Mouse (Mus musculus): Measurements from ENCODE around the gene BC049352.

BC049352 gene

GRCm38 (mm10) chr9:45188570-45189563 lies 7.1 kb downstream of the BC049352 start:
- no peak for DNase-seq (ENCODE audit: extremely low spot score, low read depth, low spot score)

- no peak for DNase-seq (ENCODE audit: extremely low spot score, low read depth, low spot score)
Observed at GRCm38 (mm10) chr9:45189661-45190174, 7.9 kb downstream of the BC049352 start.

GRCm38 (mm10) chr9:45195468-45195867 lies 13.7 kb downstream of the BC049352 start:
- no peak for DNase-seq (ENCODE audit: extremely low spot score, low read depth, low spot score)

DNA sequence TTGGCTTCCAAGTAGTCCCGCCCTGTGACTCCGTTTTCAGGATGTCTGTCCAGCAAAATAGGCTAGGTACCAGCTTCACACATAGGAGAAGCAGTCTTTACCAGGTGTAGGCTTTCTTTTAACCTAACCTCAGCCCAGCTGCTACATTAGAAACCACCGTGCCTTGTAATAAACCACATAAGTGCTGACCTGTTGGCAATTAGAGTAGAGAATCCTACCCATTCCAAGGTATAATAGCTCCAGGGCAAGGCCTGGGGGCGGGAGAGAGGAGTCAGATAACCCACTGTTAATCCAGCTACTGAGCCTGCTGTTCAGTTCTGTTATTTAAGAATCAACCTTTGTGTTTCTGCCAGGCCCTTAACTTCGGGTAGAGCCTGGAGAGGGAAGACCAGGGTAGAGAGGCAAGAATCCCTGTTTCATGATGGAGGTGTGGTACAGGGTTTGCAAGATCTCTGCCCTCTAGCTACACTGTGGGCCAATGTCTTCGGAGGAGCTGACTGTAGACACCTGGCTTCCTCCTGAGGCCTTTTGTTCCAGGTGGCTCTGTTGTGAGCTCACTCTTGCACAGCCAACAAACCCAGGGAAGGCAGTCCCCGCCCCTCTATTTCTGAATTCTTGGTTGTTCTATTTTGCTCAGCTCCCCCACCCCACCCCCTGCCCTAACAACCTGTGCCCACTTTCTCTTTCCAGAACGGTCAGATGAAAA lies 14.5 kb downstream of the BC049352 start:
- DNase-seq (ENCODE audit: extremely low spot score, low read depth, low spot score): no peak

GRCm38 (mm10) chr9:45197549-45197948 lies 15.7 kb downstream of the BC049352 start:
- DNase-seq (ENCODE audit: extremely low spot score, low read depth, low spot score): no peak

- no peak for DNase-seq (ENCODE audit: extremely low spot score, low read depth, low spot score)
Observed at GRCm38 (mm10) chr9:45201319-45201947, 19.6 kb downstream of the BC049352 start.

GRCm38 (mm10) chr9:45202021-45202798 lies 20.4 kb downstream of the BC049352 start:
- no peak for DNase-seq (ENCODE audit: extremely low spot score, low read depth, low spot score)

- DNase-seq (ENCODE audit: extremely low spot score, low read depth, low spot score): no peak
Observed at GRCm38 (mm10) chr9:45203797-45204410, 22.1 kb downstream of the BC049352 start, which contains the start of gene Tmprss4. Gene Tmprss4 (minus strand): TSS chr9:45204092.

GRCm38 (mm10) chr9:45205143-45205542 lies 23.3 kb downstream of the BC049352 start:
- DNase-seq (ENCODE audit: extremely low spot score, low read depth, low spot score): no peak

GRCm38 (mm10) chr9:45206121-45206520 lies 24.3 kb downstream of the BC049352 start:
- DNase-seq (ENCODE audit: extremely low spot score, low read depth, low spot score): no peak

DNA sequence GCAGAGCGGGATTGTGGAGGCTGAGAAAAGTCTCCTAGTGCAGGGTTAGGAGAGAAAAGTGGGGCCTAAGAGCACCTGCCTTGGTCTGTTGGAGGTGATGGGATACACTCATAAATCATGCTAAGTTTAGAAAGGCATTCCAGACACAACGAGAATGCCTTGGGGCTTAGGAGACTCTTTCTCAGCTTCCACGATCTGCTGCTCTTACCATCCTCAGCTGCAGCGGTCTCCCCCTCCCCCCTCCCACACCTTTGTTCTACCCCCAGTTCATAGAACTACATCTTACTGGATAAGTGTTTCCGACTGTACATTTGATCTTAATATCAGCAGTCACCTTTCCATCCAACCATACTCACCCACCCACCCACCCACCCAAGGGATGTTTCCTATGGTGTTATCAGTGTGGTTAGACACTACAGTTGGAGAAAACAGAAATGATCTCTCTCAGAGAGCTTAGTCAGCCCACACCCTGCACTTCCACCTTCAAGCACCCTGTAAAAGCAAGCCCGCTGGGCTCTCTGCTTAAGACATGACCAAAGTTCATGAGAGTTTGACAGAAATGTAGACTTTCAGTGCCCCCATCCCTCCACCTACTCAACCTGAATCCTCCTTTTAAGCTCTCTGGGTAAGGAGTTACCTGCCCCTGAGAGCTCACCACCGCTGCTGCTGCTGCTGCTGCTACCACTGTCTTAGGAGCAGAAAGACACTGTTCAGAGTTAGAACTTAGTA lies 25.4 kb downstream of the BC049352 start:
- no peak for DNase-seq (ENCODE audit: extremely low spot score, low read depth, low spot score)

DNA sequence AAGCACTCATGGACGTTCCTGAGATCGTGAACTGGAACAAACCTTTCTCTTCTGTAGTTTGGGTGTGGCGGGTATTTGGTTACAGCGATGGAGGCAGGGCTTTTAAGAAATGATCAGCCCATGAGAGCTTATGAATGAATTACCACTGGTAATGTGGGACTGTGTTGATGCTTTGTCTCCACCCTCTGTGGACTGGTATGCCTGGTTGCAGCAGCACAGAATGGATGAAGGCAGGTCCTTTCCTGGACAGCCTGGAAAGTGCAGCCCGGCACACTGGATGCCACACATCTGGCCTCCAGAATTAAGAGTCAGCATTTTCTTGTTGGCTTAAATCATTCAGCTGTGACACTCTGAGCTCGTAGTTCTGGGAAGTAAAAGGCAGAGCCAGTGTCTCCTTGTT lies 30.2 kb downstream of the BC049352 start:
- DNase-seq (ENCODE audit: extremely low spot score, low read depth, low spot score): no peak

- DNase-seq (ENCODE audit: extremely low spot score, low read depth, low spot score): no peak
Observed at GRCm38 (mm10) chr9:45215526-45216179, 33.8 kb downstream of the BC049352 start.

DNA sequence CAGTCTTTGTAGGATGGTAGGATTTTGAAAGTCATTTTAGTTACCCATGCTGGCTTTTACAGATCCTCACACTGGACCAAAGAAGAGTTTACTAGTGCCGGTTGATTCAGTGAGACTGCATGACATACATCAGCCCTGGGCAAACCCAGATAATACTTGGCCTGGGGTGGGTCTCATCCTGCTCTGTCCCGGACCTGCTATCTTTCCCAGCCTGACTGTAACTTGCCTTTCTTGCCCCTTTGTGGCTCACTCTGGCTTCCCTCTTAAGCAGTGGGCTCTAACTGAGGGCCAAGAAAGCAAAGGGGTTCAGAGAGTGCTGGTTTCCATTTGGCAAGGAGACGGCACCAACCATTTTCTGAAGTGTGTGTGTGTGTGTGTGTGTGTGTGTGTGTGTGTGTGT lies 37.8 kb downstream of the BC049352 start:
- no peak for DNase-seq (ENCODE audit: extremely low spot score, low read depth, low spot score)

DNA sequence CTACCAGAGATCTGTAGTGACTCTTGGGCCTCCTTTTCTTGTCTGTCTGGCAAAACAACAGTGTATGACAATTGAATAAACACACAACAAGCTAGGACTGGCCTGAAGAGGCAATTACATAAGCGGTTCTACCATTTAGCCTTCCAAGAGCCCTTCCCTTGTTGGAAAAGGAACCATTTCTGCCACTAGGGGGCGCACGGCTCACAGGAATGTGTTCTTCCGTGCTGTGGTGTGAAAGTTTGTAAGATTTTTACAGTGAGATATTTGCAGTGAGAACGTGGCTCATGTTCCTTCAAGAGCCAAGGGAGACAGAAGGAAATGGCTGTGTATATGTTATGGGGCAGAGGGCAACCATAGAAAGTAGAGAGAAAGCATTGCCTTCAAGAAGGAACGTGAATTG lies 39.8 kb downstream of the BC049352 start:
- peak; percentile 69 for DNase-seq (ENCODE audit: extremely low spot score, low read depth, low spot score)

DNA sequence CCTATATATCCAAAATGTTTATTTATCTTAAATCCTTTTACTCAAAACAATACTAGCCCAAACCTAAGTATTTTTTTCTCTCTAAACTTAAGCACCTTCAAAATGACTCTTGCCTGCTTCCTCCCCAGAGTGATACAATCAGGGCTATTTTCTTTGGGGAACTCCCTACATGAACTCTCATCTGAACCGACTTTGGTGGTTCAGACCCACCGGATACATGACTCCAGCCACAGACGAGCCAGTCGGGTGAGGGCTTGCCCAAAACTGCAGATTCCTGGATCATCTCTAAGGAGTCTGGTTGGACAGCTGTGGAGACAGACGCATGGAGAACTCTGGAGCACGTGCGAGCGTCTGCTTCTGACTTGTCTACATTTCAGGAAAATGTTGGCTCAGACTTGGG lies 47.6 kb downstream of the BC049352 start:
- DNase-seq (ENCODE audit: extremely low spot score, low read depth, low spot score): no peak

- no peak for DNase-seq (ENCODE audit: extremely low spot score, low read depth, low spot score)
Observed at GRCm38 (mm10) chr9:45235668-45236227, 53.9 kb downstream of the BC049352 start.

GRCm38 (mm10) chr9:45236744-45237143 lies 54.9 kb downstream of the BC049352 start:
- no peak for DNase-seq (ENCODE audit: extremely low spot score, low read depth, low spot score)
